Mouse (Mus musculus) midbrain, embryonic 13.5 days (tissue): ENCODE results near the gene Uqcrh. TPM values are rescaled to one million over a fixed set of nuclear protein-coding genes. Genes with fewer than 3 reads are reported as not detected.

Experiments used
- ATAC-seq: fragments of 200-750 bp; cut with Nextera tagmentation; 2 replicates; pipeline ENCODE4 v1.8.0; 2017; ENCODE audit warnings: mild to moderate bottlenecking, moderate TSS enrichment, moderate library complexity
- H3K27ac ChIP-seq: fragments of 300-500 bp; sonication (generic); 2 replicates; pipeline ENCODE4 v1.5.1; 2015; ENCODE audit warnings: inconsistent platforms, mild to moderate bottlenecking, moderate library complexity
- H3K27me3 ChIP-seq: fragments of 300-500 bp; sonication (generic); 2 replicates; pipeline ENCODE4 v1.6.1; 2015; ENCODE audit warnings: mild to moderate bottlenecking, inconsistent platforms
- H3K36me3 ChIP-seq: fragments of 300-500 bp; sonication (generic); 2 replicates; pipeline ENCODE4 v1.6.1; 2015; ENCODE audit warnings: mild to moderate bottlenecking, inconsistent platforms
- H3K4me1 ChIP-seq: fragments of 300-500 bp; sonication (generic); replicated peaks from 2 replicates; pipeline ENCODE4 v1.6.1; 2015; ENCODE audit warnings: inconsistent platforms
- H3K4me2 ChIP-seq: fragments of 300-500 bp; sonication (generic); replicated peaks from 2 replicates; pipeline ENCODE4 v1.6.1; 2015; ENCODE audit warnings: moderate library complexity, mild to moderate bottlenecking, inconsistent platforms
- H3K4me3 ChIP-seq: fragments of 300-500 bp; sonication (generic); replicated peaks from 2 replicates; pipeline ENCODE4 v1.5.1; 2015; ENCODE audit warnings: mild to moderate bottlenecking, inconsistent platforms
- H3K9ac ChIP-seq: fragments of 300-500 bp; sonication (generic); replicated peaks from 2 replicates; pipeline ENCODE4 v1.6.1; 2015; ENCODE audit warnings: mild to moderate bottlenecking, inconsistent platforms
- H3K9me3 ChIP-seq: fragments of 300-500 bp; sonication (generic); 2 replicates; pipeline ENCODE4 v1.6.1; 2016; ENCODE audit warnings: mild to moderate bottlenecking, inconsistent platforms
- WGBS: fragments of 180-500 bp; shearing (Covaris S2); methylation state at CpG from one replicate; pipeline ENCODE4 v1.1.7; 2015; 5-methylcytosine and 5-hydroxymethylcytosine counted together
- polyA plus RNA-seq: library from polyadenylated mRNA; unstranded; fragments of >200 nt; fragmentation: Nextera tagmentation; extraction: Ambion mirVana; gene quantifications from 2 replicates; pipeline ENCODE4 v1.2.1, GENCODE M21; 2015

Gene Uqcrh
- 434 and 439 TPM in 2 replicates for polyA plus RNA-seq

GRCm38 (mm10) chr4:116074861-116075620 lies at the start of gene Uqcrh, which contains the start of gene Lrrc41:
Gene Uqcrh (minus strand): TSS chr4:116075071.
Gene Lrrc41 (plus strand): TSS chr4:116075269.
- H3K4me1 ChIP-seq: peaks cover 36% of the 10 kb centered on the region
- peak within 1 kb of the TSS; percentile 97 for H3K4me2 ChIP-seq
- H3K27me3 ChIP-seq: no peaks in the 10 kb centered on the region
- H3K9me3 ChIP-seq: no peaks in the 10 kb centered on the region
- H3K27ac ChIP-seq: peak within 1 kb of the TSS; percentile 96
- under 1% methylated on average over 55 of the region's 55 CpGs for WGBS
- ATAC-seq: peak; percentile 94
- H3K4me3 ChIP-seq: peak within 1 kb of the TSS; percentile 97
- H3K9ac ChIP-seq: peak within 1 kb of the TSS; percentile 98
- H3K36me3 ChIP-seq: peaks cover 8% of the 10 kb centered on the region

DNA sequence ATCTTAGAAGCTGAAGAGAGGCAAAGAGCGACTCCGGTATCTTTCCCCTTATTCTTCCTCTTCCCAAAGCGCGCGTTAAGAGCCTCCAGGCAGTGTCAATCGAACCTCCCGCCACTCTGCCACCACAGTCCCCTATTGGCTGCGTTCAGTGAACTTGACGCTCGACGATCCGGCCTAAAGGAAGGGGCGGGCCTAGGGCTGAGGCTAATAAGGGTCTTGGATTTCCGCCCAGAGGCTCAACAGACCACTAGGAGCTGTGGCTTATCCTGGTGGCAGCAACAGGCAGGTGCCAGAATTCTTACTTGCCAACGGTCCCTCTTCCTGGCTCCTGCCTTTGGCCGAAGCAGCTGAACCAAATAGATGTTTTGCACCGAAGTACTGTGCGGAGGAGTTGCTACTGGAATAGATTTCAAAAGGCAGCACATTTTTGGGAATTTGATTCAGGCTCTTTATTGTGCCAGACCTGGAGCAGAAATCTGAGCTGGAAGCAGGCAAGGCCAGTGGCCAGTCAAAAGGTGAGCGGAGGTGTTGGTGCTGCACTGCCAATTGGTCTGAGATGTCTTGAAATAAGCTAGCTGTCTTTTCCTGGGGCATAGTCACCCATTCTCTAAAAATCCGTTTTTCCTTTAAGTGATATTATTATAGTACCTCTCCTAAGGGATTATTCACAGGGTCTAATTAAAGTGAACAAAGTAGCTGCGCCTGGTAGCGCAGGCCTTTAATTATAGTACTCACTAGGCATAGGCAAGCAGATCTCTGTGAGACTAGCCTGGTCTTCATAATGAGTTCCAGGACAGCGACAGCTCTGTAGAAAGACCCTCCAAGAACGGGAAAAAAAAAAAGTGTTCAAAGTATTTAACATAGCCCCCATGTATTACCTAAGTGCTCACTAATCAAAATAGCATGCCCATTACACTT lies 49.0 kb upstream of the Uqcrh start, which contains the start of the genes Rad54l and Pomgnt1:
Gene Rad54l (minus strand): TSS at position 89 of the 918 bp plus-strand sequence.
Gene Pomgnt1 (plus strand): TSS at position 239 of the 918 bp plus-strand sequence.
- peak; percentile 100 for ATAC-seq
- 0 out of 2 replicates have a peak, but pooled peaks cover 7% of the 10 kb centered on the region for H3K36me3 ChIP-seq
- H3K27me3 ChIP-seq: no peaks in the 10 kb centered on the region
- H3K9me3 ChIP-seq: no peaks in the 10 kb centered on the region
- peak within 1 kb of the TSS; percentile 60 for H3K4me2 ChIP-seq
- 4% methylated on average over 24 of the region's 24 CpGs for WGBS
- H3K4me3 ChIP-seq: peak within 1 kb of the TSS; percentile 52
- peak within 1 kb of the TSS; percentile 52; the same call in 1 of the 2 replicates for H3K27ac ChIP-seq
- peaks cover 23% of the 10 kb centered on the region for H3K4me1 ChIP-seq
- peak within 1 kb of the TSS; percentile 63 for H3K9ac ChIP-seq

- H3K27me3 ChIP-seq: no peaks in the 10 kb centered on the region
- 0% methylated on average over 1 of the region's 1 CpGs for WGBS
- peak overlapping the region; percentile 60 for H3K4me2 ChIP-seq
- H3K9ac ChIP-seq: peak overlapping the region; percentile 63; the same call in 1 of the 2 replicates
- H3K9me3 ChIP-seq: no peaks in the 10 kb centered on the region
- H3K4me1 ChIP-seq: peaks cover 23% of the 10 kb centered on the region
- H3K27ac ChIP-seq: no peak overlapping the region
- no peak for ATAC-seq
- H3K4me3 ChIP-seq: peak overlapping the region; percentile 52
- H3K36me3 ChIP-seq: 0 out of 2 replicates have a peak, but pooled peaks cover 7% of the 10 kb centered on the region
Measured at GRCm38 (mm10) chr4:116122762-116123161, 47.9 kb upstream of the Uqcrh start.

DNA sequence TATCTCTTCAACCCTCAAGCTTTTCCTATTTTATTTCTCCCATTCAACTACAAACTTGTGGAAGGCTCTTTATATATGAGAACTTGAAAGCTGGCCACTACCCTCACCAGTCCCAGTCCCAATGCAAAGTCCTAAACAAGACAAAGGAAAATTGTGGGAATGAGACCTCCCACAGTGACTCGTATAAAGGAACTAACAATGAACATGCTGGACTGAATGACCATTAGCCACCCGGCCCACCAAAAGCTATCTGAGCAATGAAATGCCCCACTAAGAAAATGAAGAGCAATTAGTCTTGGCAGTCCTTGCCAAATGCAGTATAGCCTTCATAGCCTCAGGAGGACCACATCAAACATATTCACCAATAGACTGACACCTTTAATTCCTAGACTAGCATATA lies 36.6 kb upstream of the Uqcrh start:
- H3K4me2 ChIP-seq: no peak overlapping the region
- H3K4me3 ChIP-seq: no peak overlapping the region
- H3K9ac ChIP-seq: no peak overlapping the region
- 74% methylated on average over 2 of the region's 2 CpGs for WGBS
- no peaks in the 10 kb centered on the region for H3K27me3 ChIP-seq
- H3K36me3 ChIP-seq: peaks cover 17% of the 10 kb centered on the region
- H3K4me1 ChIP-seq: no peaks in the 10 kb centered on the region
- no peak overlapping the region for H3K27ac ChIP-seq
- no peaks in the 10 kb centered on the region for H3K9me3 ChIP-seq
- no peak for ATAC-seq

- Histone ChIP-seq H3K27me3 (no peaks in the 10 kb centered on the region), H3K27ac (no peak overlapping the region), H3K9me3 (no peaks in the 10 kb centered on the region), H3K4me3 (no peak overlapping the region), H3K4me1 (no peaks in the 10 kb centered on the region), H3K4me2 (no peak overlapping the region), H3K9ac (no peak overlapping the region), H3K36me3 (peaks cover 17% of the 10 kb centered on the region)
- whole genome bisulfite sequencing: 93% methylated on average over 6 of the region's 6 CpGs
- ATAC-seq: no peak
Measured at GRCm38 (mm10) chr4:116110695-116111094, 35.8 kb upstream of the Uqcrh start.

- no peak overlapping the region for H3K4me2 ChIP-seq
- 96% methylated on average over 5 of the region's 5 CpGs for WGBS
- H3K9ac ChIP-seq: no peak overlapping the region
- H3K9me3 ChIP-seq: no peaks in the 10 kb centered on the region
- no peak overlapping the region for H3K4me3 ChIP-seq
- H3K27me3 ChIP-seq: no peaks in the 10 kb centered on the region
- no peaks in the 10 kb centered on the region for H3K4me1 ChIP-seq
- no peak for ATAC-seq
- peaks cover 38% of the 10 kb centered on the region for H3K36me3 ChIP-seq
- H3K27ac ChIP-seq: no peak overlapping the region
Measured at GRCm38 (mm10) chr4:116105278-116105677, 30.4 kb upstream of the Uqcrh start.

DNA sequence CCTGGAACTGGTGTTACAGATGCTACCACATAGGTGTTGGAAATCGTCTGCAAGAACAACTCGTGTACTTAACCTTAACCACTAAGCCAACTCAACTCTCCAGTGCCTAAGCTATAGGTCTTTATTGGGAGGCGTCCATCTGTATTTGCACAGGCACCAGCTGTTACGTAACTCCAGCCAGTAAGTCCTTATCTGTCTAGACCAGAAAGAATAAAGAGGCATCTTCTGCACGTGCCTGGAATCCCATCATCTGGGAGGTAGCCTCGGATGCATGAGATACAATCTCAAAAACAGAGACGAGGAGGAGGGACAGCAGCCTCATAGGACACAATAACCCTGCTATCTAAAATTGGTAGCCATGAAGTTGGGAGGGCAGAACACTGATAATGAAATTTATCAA lies 26.1 kb upstream of the Uqcrh start:
- WGBS: 85% methylated on average over 7 of the region's 7 CpGs

GRCm38 (mm10) chr4:116097211-116097610 lies 22.3 kb upstream of the Uqcrh start:
- Histone ChIP-seq H3K27ac (no peak overlapping the region), H3K4me1 (no peaks in the 10 kb centered on the region), H3K4me3 (no peak overlapping the region), H3K9me3 (no peaks in the 10 kb centered on the region), H3K27me3 (no peaks in the 10 kb centered on the region), H3K9ac (no peak overlapping the region), H3K36me3 (peaks cover 88% of the 10 kb centered on the region), H3K4me2 (no peak overlapping the region)
- 92% methylated on average over 8 of the region's 8 CpGs for WGBS
- no peak for ATAC-seq

More for the DNA sequence above, 26.1 kb upstream of the Uqcrh start:
- Histone ChIP-seq H3K36me3 (peaks cover 70% of the 10 kb centered on the region), H3K9me3 (no peaks in the 10 kb centered on the region), H3K4me3 (no peak overlapping the region), H3K4me1 (no peaks in the 10 kb centered on the region), H3K27ac (no peak overlapping the region), H3K9ac (no peak overlapping the region), H3K4me2 (no peak overlapping the region), H3K27me3 (no peaks in the 10 kb centered on the region)
- ATAC-seq: no peak

DNA sequence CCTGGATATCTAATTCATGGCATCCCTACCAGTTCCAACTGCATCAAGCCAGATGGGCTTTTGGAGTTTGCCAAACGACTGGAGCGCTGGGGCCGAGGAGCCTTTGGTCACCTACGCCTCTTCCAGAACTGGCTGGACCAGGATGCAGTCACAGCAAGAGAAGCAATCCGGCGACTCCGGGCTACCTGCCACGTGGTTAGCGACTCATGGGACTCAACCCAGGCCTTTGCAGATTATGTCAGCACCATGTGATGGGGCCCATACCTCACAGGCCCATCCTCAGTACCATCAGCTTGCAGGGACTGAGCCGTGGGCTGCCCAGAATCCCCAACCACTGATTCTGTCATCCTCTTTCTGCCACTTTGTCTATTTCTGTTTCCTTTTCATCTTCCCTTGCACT lies 21.4 kb upstream of the Uqcrh start:
- 92% methylated on average over 10 of the region's 10 CpGs for WGBS
- no peak overlapping the region for H3K9ac ChIP-seq
- no peaks in the 10 kb centered on the region for H3K9me3 ChIP-seq
- no peak for ATAC-seq
- no peak overlapping the region for H3K27ac ChIP-seq
- H3K36me3 ChIP-seq: peaks cover 83% of the 10 kb centered on the region
- no peak overlapping the region for H3K4me3 ChIP-seq
- no peaks in the 10 kb centered on the region for H3K27me3 ChIP-seq
- no peaks in the 10 kb centered on the region for H3K4me1 ChIP-seq
- no peak overlapping the region for H3K4me2 ChIP-seq

DNA sequence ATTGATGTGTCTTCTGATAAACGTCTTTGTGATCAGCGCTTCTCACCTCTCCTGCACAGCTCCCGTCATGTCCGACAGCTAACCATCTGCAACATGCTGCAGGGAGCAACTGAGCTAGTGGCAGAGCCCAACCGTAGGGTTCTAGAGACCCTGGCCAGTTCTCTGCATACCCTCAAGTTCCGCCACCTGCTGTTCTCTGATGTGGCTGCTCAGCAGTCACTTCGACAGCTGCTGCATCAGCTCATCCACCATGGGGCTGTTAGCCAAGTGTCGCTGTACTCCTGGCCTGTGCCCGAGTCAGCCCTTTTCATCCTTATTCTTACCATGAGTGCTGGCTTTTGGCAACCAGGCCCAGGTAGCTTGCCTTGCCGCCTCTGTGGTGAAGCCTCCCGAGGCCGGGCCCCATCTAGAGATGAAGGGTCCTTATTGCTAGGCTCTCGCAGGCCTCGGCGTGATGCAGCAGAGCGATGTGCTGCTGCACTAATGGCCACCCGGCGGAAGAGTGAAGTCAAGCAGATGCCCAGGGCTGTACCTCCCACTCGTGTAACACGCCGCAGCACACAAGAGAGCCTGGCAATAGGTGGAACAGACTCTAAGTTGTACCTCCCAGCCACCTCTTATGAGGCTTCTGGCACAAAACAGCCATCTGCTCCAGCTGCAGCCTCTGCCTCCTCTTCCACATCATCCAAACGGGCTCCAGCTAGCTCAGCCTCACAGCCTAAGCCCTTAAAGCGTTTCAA lies 13.8 kb upstream of the Uqcrh start:
- Histone ChIP-seq H3K4me2 (no peak overlapping the region), H3K27ac (no peak overlapping the region), H3K27me3 (no peaks in the 10 kb centered on the region), H3K9me3 (no peaks in the 10 kb centered on the region), H3K9ac (no peak overlapping the region), H3K36me3 (peaks cover 83% of the 10 kb centered on the region), H3K4me1 (no peaks in the 10 kb centered on the region), H3K4me3 (no peak overlapping the region)
- WGBS: 91% methylated on average over 23 of the region's 23 CpGs
- ATAC-seq: no peak
